Mouse (Mus musculus) limb, embryonic 14.5 days (tissue): Measurements from ENCODE around the gene Tmem205. TPM values are rescaled to one million over a fixed set of nuclear protein-coding genes. Genes with fewer than 3 reads are reported as not detected.

Experiments
- ATAC-seq: fragments of 200-750 bp; cut with Nextera tagmentation; 2 replicates; pipeline ENCODE4 v1.8.0; 2017; ENCODE audit warnings: low read depth, moderate number of reproducible peaks, moderate TSS enrichment; ENCODE audit not compliant: low FRiP score
- DNase-seq: peaks from one replicate; pipeline ENCODE4 v3.0.0-alpha.2; 2015; ENCODE audit warnings: low spot score
- H3K27ac ChIP-seq: fragments of 300-500 bp; sonication (generic); replicated peaks from 2 replicates; pipeline ENCODE4 v1.5.1; 2014; ENCODE audit warnings: low read depth, mild to moderate bottlenecking, low read length, moderate library complexity, mixed read lengths
- H3K27me3 ChIP-seq: fragments of 300-500 bp; sonication (generic); 2 replicates; pipeline ENCODE4 v1.6.1; 2014; ENCODE audit warnings: low read length, mixed read lengths; ENCODE audit not compliant: control insufficient read depth, insufficient read depth
- H3K36me3 ChIP-seq: fragments of 300-500 bp; sonication (generic); 2 replicates; pipeline ENCODE4 v1.6.1; 2014; ENCODE audit warnings: mild to moderate bottlenecking, low read length, moderate library complexity, mixed read lengths; ENCODE audit not compliant: control insufficient read depth, insufficient read depth
- H3K4me1 ChIP-seq: fragments of 300-500 bp; sonication (generic); 2 replicates; pipeline ENCODE4 v1.6.1; 2014; ENCODE audit warnings: antibody characterized with exemption, low read length, mixed read lengths; ENCODE audit not compliant: control insufficient read depth, insufficient read depth
- H3K4me2 ChIP-seq: fragments of 300-500 bp; sonication (generic); replicated peaks from 2 replicates; pipeline ENCODE4 v1.6.1; 2014; ENCODE audit warnings: low read depth, mild to moderate bottlenecking, low read length, moderate library complexity; ENCODE audit not compliant: severe bottlenecking
- H3K4me3 ChIP-seq: fragments of 300-500 bp; sonication (generic); replicated peaks from 2 replicates; pipeline ENCODE4 v1.5.1; 2014; ENCODE audit warnings: low read length
- H3K9ac ChIP-seq: fragments of 300-500 bp; sonication (generic); 2 replicates; pipeline ENCODE4 v1.6.1; 2014; ENCODE audit warnings: mild to moderate bottlenecking, low read depth, low read length, moderate library complexity; ENCODE audit not compliant: severe bottlenecking
- H3K9me3 ChIP-seq: fragments of 300-500 bp; sonication (generic); 2 replicates; pipeline ENCODE4 v1.6.1; 2016; ENCODE audit warnings: low read length; ENCODE audit not compliant: control insufficient read depth
- POLR2A ChIP-seq: fragments of 200-500 bp; IDR thresholded peaks from 2 replicates; pipeline ENCODE4 v1.8.0; 2012; ENCODE audit warnings: inconsistent platforms, mild to moderate bottlenecking, moderate library complexity, borderline replicate concordance; ENCODE audit not compliant: insufficient read depth, insufficient read length; ENCODE audit errors: extremely low read depth
- WGBS: fragments of 180-500 bp; shearing (Covaris S2); extraction: QIAGEN DNeasy Blood & Tissue Kit; methylation state at CpG from one replicate; pipeline ENCODE4 v1.1.7; 2014; 5-methylcytosine and 5-hydroxymethylcytosine counted together
- polyA plus RNA-seq, 2 experiments: library from polyadenylated mRNA; depleted of rRNA in 1 of 2; stranded (reverse) in 1 of 2; unstranded in 1 of 2; fragments of >200 nt; fragmentation: Nextera tagmentation in 1 of 2; extraction: Ambion mirVana in 1 of 2; gene quantifications; 2 replicates each; pipeline versions ENCODE4 v1.2.1 to v1.2.3; 2012 to 2014

Tmem205 gene
- polyA plus RNA-seq, 2 experiments: 37.4 to 51.5 TPM

GRCm38 (mm10) chr9:21953600-21953999 lies 26.2 kb upstream of the Tmem205 start:
- DNase-seq: no peak
- no peak for TF ChIP-seq POLR2A
- ATAC-seq: no peak
- H3K9me3 ChIP-seq: no peaks in the 10 kb centered on the region
- no peak overlapping the region for H3K4me3 ChIP-seq
- no peak overlapping the region for H3K9ac ChIP-seq
- no peak overlapping the region for H3K27ac ChIP-seq
- WGBS: 16% methylated on average over 3 of the region's 3 CpGs
- no peak overlapping the region for H3K4me2 ChIP-seq
- peaks cover 4% of the 10 kb centered on the region; the same call in 1 of the 2 replicates for H3K4me1 ChIP-seq
- H3K36me3 ChIP-seq: 0 out of 2 replicates have a peak, but pooled peaks cover 4% of the 10 kb centered on the region
- no peaks in the 10 kb centered on the region for H3K27me3 ChIP-seq

- no peak for TF ChIP-seq POLR2A
- Histone ChIP-seq H3K9me3 (no peaks in the 10 kb centered on the region), H3K36me3 (no peaks in the 10 kb centered on the region), H3K4me1 (peaks cover 4% of the 10 kb centered on the region; the same call in 1 of the 2 replicates), H3K27me3 (no peaks in the 10 kb centered on the region), H3K9ac (no peak overlapping the region), H3K4me3 (no peak overlapping the region), H3K27ac (no peak overlapping the region), H3K4me2 (no peak overlapping the region)
- no peak for ATAC-seq
- DNase-seq: no peak
- WGBS: 74% methylated on average over 3 of the region's 3 CpGs
Measured at GRCm38 (mm10) chr9:21951977-21952376, 24.6 kb upstream of the Tmem205 start.

- H3K27me3 ChIP-seq: no peaks in the 10 kb centered on the region
- 15% methylated on average over 11 of the region's 11 CpGs for WGBS
- DNase-seq: peak; percentile 27
Measured at GRCm38 (mm10) chr9:21950322-21950721, 23.0 kb upstream of the Tmem205 start.

DNA sequence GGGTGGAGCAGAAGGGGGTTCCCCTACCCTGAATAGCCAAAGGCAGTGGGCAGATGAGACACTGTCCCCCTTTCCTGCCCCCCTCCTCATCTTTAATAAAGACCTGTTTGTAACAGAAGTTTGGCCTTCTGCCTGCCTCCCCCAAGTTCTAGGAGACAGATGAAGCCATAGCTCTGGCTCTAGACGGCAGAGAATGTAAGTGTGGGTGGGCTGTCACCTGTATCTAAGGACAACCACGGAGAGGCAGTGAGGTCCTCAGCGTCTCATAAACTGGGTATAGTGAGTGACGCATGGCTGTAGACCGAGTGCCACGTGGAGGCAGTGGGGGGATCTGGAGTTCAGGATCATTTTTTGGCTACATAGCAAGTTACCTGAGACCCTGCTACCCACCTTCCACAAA lies 21.4 kb upstream of the Tmem205 start:
- DNase-seq (no peak), ATAC-seq (no peak)
- no peaks in the 10 kb centered on the region for H3K4me1 ChIP-seq
- H3K9ac ChIP-seq: no peak overlapping the region
- no peak overlapping the region for H3K27ac ChIP-seq
- no peak for TF ChIP-seq POLR2A
- H3K9me3 ChIP-seq: no peaks in the 10 kb centered on the region
- H3K4me2 ChIP-seq: no peak overlapping the region
- H3K36me3 ChIP-seq: no peaks in the 10 kb centered on the region
- no peaks in the 10 kb centered on the region for H3K27me3 ChIP-seq
- no peak overlapping the region for H3K4me3 ChIP-seq
- WGBS: 70% methylated on average over 6 of the region's 6 CpGs

More at GRCm38 (mm10) chr9:21950322-21950721, 23.0 kb upstream of the Tmem205 start:
- Histone ChIP-seq H3K27ac (no peak overlapping the region), H3K4me1 (no peaks in the 10 kb centered on the region), H3K9ac (no peak overlapping the region), H3K4me3 (no peak overlapping the region), H3K9me3 (no peaks in the 10 kb centered on the region), H3K36me3 (no peaks in the 10 kb centered on the region), H3K4me2 (no peak overlapping the region)
- no peak for ATAC-seq
- TF ChIP-seq POLR2A: no peak

- H3K4me2 ChIP-seq: no peak overlapping the region
- H3K27me3 ChIP-seq: no peaks in the 10 kb centered on the region
- no peak for DNase-seq
- H3K9ac ChIP-seq: no peak overlapping the region
- no peak overlapping the region for H3K4me3 ChIP-seq
- no peaks in the 10 kb centered on the region for H3K36me3 ChIP-seq
- TF ChIP-seq POLR2A: no peak
- WGBS: 59% methylated on average over 7 of the region's 8 CpGs
- no peak overlapping the region for H3K27ac ChIP-seq
- no peaks in the 10 kb centered on the region for H3K4me1 ChIP-seq
- no peak for ATAC-seq
- no peaks in the 10 kb centered on the region for H3K9me3 ChIP-seq
Measured at GRCm38 (mm10) chr9:21948146-21948545, 20.8 kb upstream of the Tmem205 start.
